Mouse (Mus musculus): ENCODE results near the gene Sstr4.

DNA sequence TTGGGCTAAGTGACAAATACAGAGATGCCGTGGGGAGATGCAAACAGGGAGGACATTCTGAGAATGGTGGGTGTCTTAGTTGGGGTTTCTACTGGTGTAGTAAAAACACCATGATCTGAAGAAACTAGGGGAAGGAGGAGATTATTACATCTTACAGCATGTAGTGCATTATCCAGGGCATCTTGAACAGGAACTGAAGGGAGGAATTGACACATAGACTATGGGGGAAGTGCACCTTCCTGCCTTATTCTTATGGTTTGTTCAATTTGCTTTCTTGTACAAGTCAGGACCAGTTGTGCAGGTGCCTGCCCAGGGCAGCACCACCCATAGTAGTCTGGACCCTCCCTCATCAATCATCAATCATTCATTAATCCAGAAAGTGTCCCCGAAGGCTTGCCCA, 8.2 kb upstream of the Sstr4 start:
- TF ChIP-seq USF1 (IDR thresholded peaks at IDR 0.05; ENCODE audit: low read depth) (no peak), CTCF (IDR thresholded peaks at IDR 0.05; ENCODE audit: control insufficient read depth, insufficient read depth, insufficient read length) (no peak), MAX (IDR thresholded peaks at IDR 0.05) (no peak)

All from C2C12 (cell line).